17 mouse cellular contexts compared by ENCODE assay signal in genomic region chr17:83430607-83431006, GRCm38 (mm10).
A peak's percentile ranks its signal among the peaks of the same experiment; 100 is the strongest.
DNase-seq lines count a peak whose midpoint lies in the region; ATAC-seq lines count a peak whose summit lies in the region.
"Had no signal": no experiment of that assay in that cellular context is flagged by ENCODE, and none has a peak within 500 bp of the region (broad histone marks: within the 10 kb centered on the region; RNA-seq: fewer than 3 reads in every experiment).

No protein-coding gene starts in this region.

- DNase-seq in kidney, adult 9 months = peak; percentile 8
- DNase-seq in kidney, postnatal 4 days = no peak
- peak; percentile 23 for DNase-seq in 416B (ENCODE audit: low read depth)
- DNase-seq in c-Kit-positive CD71-negative TER-119-negative erythroid progenitor cells, embryonic 14.5 days (ENCODE audit: low read depth) = peak; percentile 20
- no peak for DNase-seq in spleen, postnatal 36 days (ENCODE audit: low spot score in 2 of 2)
- no peak for DNase-seq in testis, postnatal 10 days (ENCODE audit: low spot score)
- DNase-seq: adrenal gland, adult 2 months; cerebellum, adult 9-10 months; gastrocnemius, postnatal 14 days; lung, embryonic 14.5 days; right cerebral cortex, postnatal 25 days; thymus, adult 2 months had no signal

- peak; percentile 98 for ATAC-seq in megakaryocyte, adult 5-6 weeks (ENCODE audit: poor library complexity, severe bottlenecking)
- ATAC-seq: forebrain, embryonic 13.5 days; intestine, embryonic 16.5 days; liver, embryonic 12.5 days; midbrain, embryonic 16.5 days had no signal

Comparison
In these comparisons a context has a peak if more than half of its experiments do, and no peak if none do; other contexts are left out.
1. DNase-seq: peak in kidney, adult 9 months (single experiment), 416B (single experiment) and c-Kit-positive CD71-negative TER-119-negative erythroid progenitor cells, embryonic 14.5 days (single experiment); none in kidney, postnatal 4 days (0 of 2), spleen, postnatal 36 days (0 of 2) and testis, postnatal 10 days (single experiment).